Mouse (Mus musculus) intestine, postnatal 0 days (tissue): ENCODE data around the gene Camkmt. TPM values are rescaled to one million over a fixed set of nuclear protein-coding genes. Genes with fewer than 3 reads are reported as not detected.

Source experiments
- ATAC-seq: fragments of 200-750 bp; cut with Nextera tagmentation; 2 replicates; pipeline ENCODE4 v1.8.0; 2017; ENCODE audit warnings: mild to moderate bottlenecking, moderate TSS enrichment, moderate library complexity
- H3K27ac ChIP-seq: fragments of 300-500 bp; sonication (generic); 2 replicates; pipeline ENCODE4 v1.5.1; 2014; ENCODE audit warnings: mild to moderate bottlenecking, low read depth, low read length, moderate library complexity
- H3K27me3 ChIP-seq: fragments of 300-500 bp; sonication (generic); replicated peaks from 2 replicates; pipeline ENCODE4 v1.6.1; 2014; ENCODE audit warnings: low read length, mixed read lengths; ENCODE audit not compliant: control insufficient read depth, insufficient read depth
- H3K36me3 ChIP-seq: fragments of 300-500 bp; sonication (generic); 2 replicates; pipeline ENCODE4 v1.6.1; 2014; ENCODE audit warnings: mild to moderate bottlenecking, moderate library complexity; ENCODE audit not compliant: control insufficient read depth, insufficient read depth
- H3K4me1 ChIP-seq: fragments of 300-500 bp; sonication (generic); replicated peaks from 2 replicates; pipeline ENCODE4 v1.6.1; 2014; ENCODE audit warnings: antibody characterized with exemption, low read length, mixed read lengths; ENCODE audit not compliant: control insufficient read depth, insufficient read depth
- H3K4me2 ChIP-seq: fragments of 300-500 bp; sonication (generic); replicated peaks from 2 replicates; pipeline ENCODE4 v1.6.1; 2014; ENCODE audit warnings: low read depth, mild to moderate bottlenecking, moderate library complexity
- H3K4me3 ChIP-seq: fragments of 300-500 bp; sonication (generic); 2 replicates; pipeline ENCODE4 v1.5.1; 2014; ENCODE audit warnings: low read depth, low read length
- H3K9ac ChIP-seq: fragments of 300-500 bp; sonication (generic); 2 replicates; pipeline ENCODE4 v1.6.1; 2014; ENCODE audit warnings: mild to moderate bottlenecking, low read depth, low read length
- H3K9me3 ChIP-seq: fragments of 300-500 bp; sonication (generic); 2 replicates; pipeline ENCODE4 v1.6.1; 2016; ENCODE audit warnings: mixed run types; ENCODE audit not compliant: control insufficient read depth
- CTCF ChIP-seq: sonication (generic); IDR thresholded peaks from 2 replicates; pipeline ENCODE4 v1.5.1; 2016; ENCODE audit warnings: low read depth, mild to moderate bottlenecking, control low read depth, antibody characterized with exemption, moderate library complexity
- WGBS: fragments of 180-500 bp; shearing (Covaris S2); extraction: QIAGEN DNeasy Blood & Tissue Kit; methylation state at CpG from one replicate; pipeline ENCODE4 v1.1.7; 2014; 5-methylcytosine and 5-hydroxymethylcytosine counted together
- polyA plus RNA-seq: library from polyadenylated mRNA; unstranded; fragments of >200 nt; fragmentation: Nextera tagmentation; extraction: Ambion mirVana; gene quantifications from 2 replicates; pipeline ENCODE4 v1.2.1, GENCODE M21; 2015

The Camkmt gene
- polyA plus RNA-seq, 1 experiment from 2014 or later = 7.7 TPM

GRCm38 (mm10) chr17:85328901-85329300, 238.5 kb downstream of the Camkmt start:
- Histone ChIP-seq H3K4me3 (no peak overlapping the region), H3K27ac (no peak overlapping the region), H3K27me3 (no peaks in the 10 kb centered on the region), H3K4me1 (no peaks in the 10 kb centered on the region), H3K36me3 (no peaks in the 10 kb centered on the region), H3K4me2 (no peak overlapping the region), H3K9ac (no peak overlapping the region), H3K9me3 (no peaks in the 10 kb centered on the region)
- TF ChIP-seq CTCF = no peak
- 87% methylated on average over 10 of the region's 10 CpGs for WGBS
- ATAC-seq = no peak

- Histone ChIP-seq H3K4me1 (no peaks in the 10 kb centered on the region), H3K9ac (no peak overlapping the region), H3K4me3 (no peak overlapping the region), H3K4me2 (no peak overlapping the region), H3K27me3 (no peaks in the 10 kb centered on the region), H3K36me3 (no peaks in the 10 kb centered on the region), H3K27ac (no peak overlapping the region), H3K9me3 (no peaks in the 10 kb centered on the region)
- no peak for TF ChIP-seq CTCF
- no peak for ATAC-seq
- WGBS = 86% methylated on average over 10 of the region's 10 CpGs
Measured at GRCm38 (mm10) chr17:85335464-85335863, 245.1 kb downstream of the Camkmt start.

GRCm38 (mm10) chr17:85337666-85338065, 247.3 kb downstream of the Camkmt start:
- Histone ChIP-seq H3K4me3 (no peak overlapping the region), H3K9me3 (no peaks in the 10 kb centered on the region), H3K4me2 (no peak overlapping the region), H3K36me3 (no peaks in the 10 kb centered on the region), H3K27me3 (no peaks in the 10 kb centered on the region), H3K9ac (no peak overlapping the region), H3K4me1 (no peaks in the 10 kb centered on the region), H3K27ac (no peak overlapping the region)
- WGBS = 84% methylated on average over 7 of the region's 7 CpGs
- ATAC-seq = no peak
- no peak for TF ChIP-seq CTCF

GRCm38 (mm10) chr17:85341134-85341700, 250.9 kb downstream of the Camkmt start:
- no peaks in the 10 kb centered on the region for H3K9me3 ChIP-seq
- WGBS = 67% methylated on average over 18 of the region's 18 CpGs
- no peak for ATAC-seq
- H3K4me3 ChIP-seq = no peak overlapping the region
- no peak overlapping the region for H3K9ac ChIP-seq
- H3K27ac ChIP-seq = no peak overlapping the region
- no peaks in the 10 kb centered on the region; the same call in 1 of the 2 replicates for H3K4me1 ChIP-seq
- no peak overlapping the region for H3K4me2 ChIP-seq
- no peaks in the 10 kb centered on the region for H3K36me3 ChIP-seq
- H3K27me3 ChIP-seq = no peaks in the 10 kb centered on the region
- TF ChIP-seq CTCF = no peak

DNA sequence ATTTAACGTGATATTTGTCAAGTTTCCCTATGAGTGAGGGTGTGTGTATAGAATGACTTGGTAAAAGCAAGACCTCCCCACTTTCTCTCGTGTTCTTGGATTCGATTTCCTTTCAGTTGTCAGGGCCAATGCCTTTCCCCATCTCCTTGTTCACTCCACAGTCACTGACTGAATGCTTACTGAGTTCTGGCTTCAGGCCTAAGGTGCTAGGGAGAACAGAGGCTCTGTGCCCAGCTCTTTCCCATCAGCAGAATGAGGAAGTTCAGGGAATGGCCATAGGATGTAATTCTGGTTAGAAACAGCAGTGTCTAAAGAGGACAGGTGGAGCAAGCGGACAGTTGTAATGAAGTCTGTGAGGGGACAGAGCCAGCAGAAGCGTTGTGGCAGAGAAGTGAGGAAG, 252.1 kb downstream of the Camkmt start:
- no peak for TF ChIP-seq CTCF
- 86% methylated on average over 5 of the region's 5 CpGs for WGBS
- H3K4me2 ChIP-seq = no peak overlapping the region
- H3K36me3 ChIP-seq = no peaks in the 10 kb centered on the region
- no peak for ATAC-seq
- no peak overlapping the region for H3K4me3 ChIP-seq
- no peaks in the 10 kb centered on the region for H3K27me3 ChIP-seq
- H3K9me3 ChIP-seq = no peaks in the 10 kb centered on the region
- H3K9ac ChIP-seq = no peak overlapping the region
- H3K27ac ChIP-seq = no peak overlapping the region
- no peaks in the 10 kb centered on the region; the same call in 1 of the 2 replicates for H3K4me1 ChIP-seq

DNA sequence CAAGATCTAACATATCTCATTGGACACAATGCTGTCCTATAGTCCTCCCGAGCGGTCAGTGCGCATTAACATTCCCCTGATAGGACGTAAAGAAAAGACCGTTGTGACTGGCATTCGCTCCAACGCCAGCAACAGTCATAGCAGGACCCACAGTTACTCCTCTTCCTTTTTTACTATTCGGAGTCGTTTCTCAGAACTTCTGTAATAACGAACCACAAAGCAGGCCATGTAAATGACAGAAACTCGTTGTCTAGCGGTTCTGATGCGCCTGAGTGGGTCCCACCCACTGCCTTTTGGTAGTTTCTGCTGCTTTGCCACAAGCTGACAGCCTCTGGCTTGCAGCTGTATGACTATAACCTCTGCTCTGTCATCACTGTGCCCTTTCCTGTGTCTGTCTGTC, 253.1 kb downstream of the Camkmt start:
- Histone ChIP-seq H3K9me3 (no peaks in the 10 kb centered on the region), H3K4me1 (no peaks in the 10 kb centered on the region; the same call in 1 of the 2 replicates), H3K27me3 (no peaks in the 10 kb centered on the region), H3K9ac (no peak overlapping the region), H3K4me3 (no peak overlapping the region), H3K36me3 (no peaks in the 10 kb centered on the region), H3K4me2 (no peak overlapping the region), H3K27ac (no peak overlapping the region)
- ATAC-seq = no peak
- TF ChIP-seq CTCF = no peak
- 88% methylated on average over 13 of the region's 13 CpGs for WGBS

DNA sequence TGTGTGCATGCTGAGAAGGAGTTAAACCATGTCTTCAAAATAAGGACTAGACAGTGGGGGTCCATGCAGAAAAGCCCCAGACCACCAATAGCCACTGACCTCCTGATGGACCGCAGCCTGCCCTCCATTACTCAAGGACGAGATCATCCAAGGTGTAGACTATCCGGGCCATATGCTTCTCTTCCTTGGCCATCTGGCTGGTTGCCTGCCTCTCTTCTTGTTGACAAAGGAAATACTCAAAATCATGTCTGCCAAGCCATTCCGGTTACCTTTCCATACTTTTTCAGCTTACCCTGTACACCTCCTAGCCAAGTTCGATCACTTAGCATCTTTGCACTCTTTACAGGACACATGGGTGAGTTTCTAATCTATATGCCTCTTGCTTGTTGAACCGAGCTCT, 256.3 kb downstream of the Camkmt start:
- no peak for TF ChIP-seq CTCF
- Histone ChIP-seq H3K4me3 (no peak overlapping the region), H3K36me3 (no peaks in the 10 kb centered on the region), H3K4me2 (no peak overlapping the region), H3K9ac (no peak overlapping the region), H3K4me1 (no peaks in the 10 kb centered on the region; the same call in 1 of the 2 replicates), H3K27me3 (no peaks in the 10 kb centered on the region), H3K9me3 (no peaks in the 10 kb centered on the region), H3K27ac (no peak overlapping the region)
- ATAC-seq = no peak
- WGBS = 80% methylated on average over 6 of the region's 6 CpGs
